Mouse (Mus musculus): ENCODE data around the gene Ccdc107.
"Not testable (repeated sequence)": the region's sequence is repeated elsewhere in the genome, so short reads cannot be mapped to it uniquely, and the experiment has no call there.

Ccdc107 gene

GRCm38 (mm10) chr4:43483535-43484091 lies 9.1 kb upstream of the Ccdc107 start, which contains the start of gene Sit1:
Gene Sit1 (minus strand): TSS chr4:43483734.
- DNase-seq (ENCODE audit: extremely low spot score, low read depth, low spot score), result no peak

GRCm38 (mm10) chr4:43485666-43486065 lies 7.0 kb upstream of the Ccdc107 start:
- not testable (repeated sequence) for DNase-seq (ENCODE audit: extremely low spot score, low read depth, low spot score)

GRCm38 (mm10) chr4:43489611-43490010 lies 3.1 kb upstream of the Ccdc107 start:
- no peak for DNase-seq (ENCODE audit: extremely low spot score, low read depth, low spot score)

- DNase-seq (ENCODE audit: extremely low spot score, low read depth, low spot score), result no peak
These were observed 1.9 kb upstream of the Ccdc107 start for GRCm38 (mm10) chr4:43490801-43491200.

- DNase-seq (ENCODE audit: extremely low spot score, low read depth, low spot score), result no peak
These were observed 439 bp upstream of the Ccdc107 start for GRCm38 (mm10) chr4:43492101-43492820.

GRCm38 (mm10) chr4:43493186-43493845 lies 616 bp downstream of the Ccdc107 start:
- DNase-seq (ENCODE audit: extremely low spot score, low read depth, low spot score), result no peak

- no peak for DNase-seq (ENCODE audit: extremely low spot score, low read depth, low spot score)
These were observed 1.1 kb downstream of the Ccdc107 start for GRCm38 (mm10) chr4:43493846-43494240.

- no peak for DNase-seq (ENCODE audit: extremely low spot score, low read depth, low spot score)
These were observed 3.9 kb downstream of the Ccdc107 start for GRCm38 (mm10) chr4:43496587-43496986.

GRCm38 (mm10) chr4:43497405-43497804 lies 4.7 kb downstream of the Ccdc107 start:
- no peak for DNase-seq (ENCODE audit: extremely low spot score, low read depth, low spot score)

GRCm38 (mm10) chr4:43497946-43498345 lies 5.2 kb downstream of the Ccdc107 start:
- DNase-seq (ENCODE audit: extremely low spot score, low read depth, low spot score), result no peak

- DNase-seq (ENCODE audit: extremely low spot score, low read depth, low spot score), result no peak
These were observed 6.3 kb downstream of the Ccdc107 start for GRCm38 (mm10) chr4:43498983-43499382.

GRCm38 (mm10) chr4:43499407-43500333 lies 7.0 kb downstream of the Ccdc107 start, which contains the start of gene Arhgef39:
Gene Arhgef39 (minus strand): TSS chr4:43499695.
- no peak for DNase-seq (ENCODE audit: extremely low spot score, low read depth, low spot score)

- no peak for DNase-seq (ENCODE audit: extremely low spot score, low read depth, low spot score)
These were observed 10.3 kb downstream of the Ccdc107 start for GRCm38 (mm10) chr4:43503041-43503440.

GRCm38 (mm10) chr4:43503506-43503905 lies 10.8 kb downstream of the Ccdc107 start:
- no peak for DNase-seq (ENCODE audit: extremely low spot score, low read depth, low spot score)

GRCm38 (mm10) chr4:43504269-43504668 lies 11.6 kb downstream of the Ccdc107 start:
- no peak for DNase-seq (ENCODE audit: extremely low spot score, low read depth, low spot score)

- DNase-seq (ENCODE audit: extremely low spot score, low read depth, low spot score), result no peak
These were observed 13.4 kb downstream of the Ccdc107 start for GRCm38 (mm10) chr4:43506074-43506473.

- no peak for DNase-seq (ENCODE audit: extremely low spot score, low read depth, low spot score)
These were observed 14.0 kb downstream of the Ccdc107 start, which contains the start of gene Car9 for GRCm38 (mm10) chr4:43506536-43507185. Gene Car9 (plus strand): TSS chr4:43506966.

- no peak for DNase-seq (ENCODE audit: extremely low spot score, low read depth, low spot score)
These were observed 15.4 kb downstream of the Ccdc107 start for GRCm38 (mm10) chr4:43507938-43508665.

GRCm38 (mm10) chr4:43508666-43508997 lies 15.9 kb downstream of the Ccdc107 start:
- no peak for DNase-seq (ENCODE audit: extremely low spot score, low read depth, low spot score)

- no peak for DNase-seq (ENCODE audit: extremely low spot score, low read depth, low spot score)
These were observed 16.4 kb downstream of the Ccdc107 start for GRCm38 (mm10) chr4:43509109-43509508.
